Mouse (Mus musculus) splenic B cell, adult 2 months (primary cell): Measurements from ENCODE around the gene Pigm.
A peak's percentile ranks its signal among the peaks of the same experiment; 100 is the strongest.

Source experiments
- DNase-seq: peaks from one replicate; pipeline ENCODE4 v3.0.0-alpha.2; 2011; ENCODE audit warnings: low read depth, low spot score
- H3K27me3 ChIP-seq: 2 replicates; pipeline ENCODE4 v1.6.1; 2012; ENCODE audit warnings: mild to moderate bottlenecking, low read length, moderate library complexity, mixed read lengths; ENCODE audit not compliant: control insufficient read depth, poor library complexity, insufficient read depth, severe bottlenecking
- H3K36me3 ChIP-seq: 2 replicates; pipeline ENCODE4 v1.6.1; 2012; ENCODE audit warnings: mild to moderate bottlenecking, low read length, moderate library complexity, mixed read lengths; ENCODE audit not compliant: control insufficient read depth, poor library complexity, insufficient read depth, severe bottlenecking

Pigm gene

GRCm38 (mm10) chr1:172342729-172343128 is 33.6 kb upstream of the Pigm start:
- Histone ChIP-seq H3K27me3 (no peaks in the 10 kb centered on the region; the same call in none of the 2 replicates), H3K36me3 (no peaks in the 10 kb centered on the region)
- DNase-seq = no peak

- Histone ChIP-seq H3K36me3 (no peaks in the 10 kb centered on the region), H3K27me3 (no peaks in the 10 kb centered on the region; the same call in none of the 2 replicates)
- no peak for DNase-seq
Observed at GRCm38 (mm10) chr1:172343914-172344313, 32.4 kb upstream of the Pigm start.

- DNase-seq = no peak
- no peaks in the 10 kb centered on the region; the same call in 1 of the 2 replicates for H3K27me3 ChIP-seq
- no peaks in the 10 kb centered on the region for H3K36me3 ChIP-seq
Observed at GRCm38 (mm10) chr1:172344820-172345219, 31.5 kb upstream of the Pigm start.

- no peak for DNase-seq
- Histone ChIP-seq H3K27me3 (no peaks in the 10 kb centered on the region), H3K36me3 (no peaks in the 10 kb centered on the region)
Observed at GRCm38 (mm10) chr1:172346707-172347106, 29.6 kb upstream of the Pigm start.

GRCm38 (mm10) chr1:172347382-172347781 is 29.0 kb upstream of the Pigm start:
- Histone ChIP-seq H3K27me3 (no peaks in the 10 kb centered on the region), H3K36me3 (no peaks in the 10 kb centered on the region)
- no peak for DNase-seq

GRCm38 (mm10) chr1:172349504-172349903 is 26.8 kb upstream of the Pigm start:
- H3K27me3 ChIP-seq = no peaks in the 10 kb centered on the region
- H3K36me3 ChIP-seq = no peaks in the 10 kb centered on the region
- DNase-seq = no peak

- Histone ChIP-seq H3K27me3 (no peaks in the 10 kb centered on the region), H3K36me3 (no peaks in the 10 kb centered on the region)
- no peak for DNase-seq
Observed at GRCm38 (mm10) chr1:172349916-172350812, 26.2 kb upstream of the Pigm start.

- H3K27me3 ChIP-seq = no peaks in the 10 kb centered on the region; the same call in 1 of the 2 replicates
- no peak for DNase-seq
- H3K36me3 ChIP-seq = no peaks in the 10 kb centered on the region
Observed at GRCm38 (mm10) chr1:172352001-172352400, 24.3 kb upstream of the Pigm start.

- no peaks in the 10 kb centered on the region; the same call in 1 of the 2 replicates for H3K27me3 ChIP-seq
- H3K36me3 ChIP-seq = no peaks in the 10 kb centered on the region
- no peak for DNase-seq
Observed at GRCm38 (mm10) chr1:172352453-172352852, 23.9 kb upstream of the Pigm start.

- no peak for DNase-seq
- Histone ChIP-seq H3K27me3 (no peaks in the 10 kb centered on the region; the same call in 1 of the 2 replicates), H3K36me3 (no peaks in the 10 kb centered on the region)
Observed at GRCm38 (mm10) chr1:172355336-172355735, 21.0 kb upstream of the Pigm start.

- peak; percentile 69 for DNase-seq
- no peaks in the 10 kb centered on the region for H3K36me3 ChIP-seq
- no peaks in the 10 kb centered on the region; the same call in 1 of the 2 replicates for H3K27me3 ChIP-seq
Observed at GRCm38 (mm10) chr1:172357550-172357949, 18.8 kb upstream of the Pigm start.

GRCm38 (mm10) chr1:172358341-172358740 is 18.0 kb upstream of the Pigm start:
- H3K27me3 ChIP-seq = no peaks in the 10 kb centered on the region; the same call in 1 of the 2 replicates
- no peak for DNase-seq
- no peaks in the 10 kb centered on the region for H3K36me3 ChIP-seq

- peak; percentile 57 for DNase-seq
- H3K27me3 ChIP-seq = no peaks in the 10 kb centered on the region
- H3K36me3 ChIP-seq = no peaks in the 10 kb centered on the region
Observed at GRCm38 (mm10) chr1:172364684-172365083, 11.7 kb upstream of the Pigm start.

GRCm38 (mm10) chr1:172368768-172369418 is 7.5 kb upstream of the Pigm start:
- no peaks in the 10 kb centered on the region for H3K36me3 ChIP-seq
- DNase-seq = peak; percentile 77

More at GRCm38 (mm10) chr1:172368768-172369418, 7.5 kb upstream of the Pigm start:
- no peaks in the 10 kb centered on the region for H3K27me3 ChIP-seq
